Mouse (Mus musculus) testis, adult 2 months (tissue): ENCODE measurements around the gene Nupl1.

Experiments
- CTCF ChIP-seq: fragments of 200-500 bp; IDR thresholded peaks from 2 replicates; pipeline ENCODE4 v1.5.1; 2012; ENCODE audit warnings: low read depth, mild to moderate bottlenecking, inconsistent platforms, low read length, moderate library complexity; ENCODE audit not compliant: control insufficient read depth, insufficient read depth, insufficient replicate concordance
- POLR2A ChIP-seq: fragments of 200-500 bp; IDR thresholded peaks from 2 replicates; pipeline ENCODE4 v1.6.1; 2012; ENCODE audit warnings: low read depth, mild to moderate bottlenecking, inconsistent platforms, low read length, moderate library complexity; ENCODE audit not compliant: control insufficient read depth

DNA sequence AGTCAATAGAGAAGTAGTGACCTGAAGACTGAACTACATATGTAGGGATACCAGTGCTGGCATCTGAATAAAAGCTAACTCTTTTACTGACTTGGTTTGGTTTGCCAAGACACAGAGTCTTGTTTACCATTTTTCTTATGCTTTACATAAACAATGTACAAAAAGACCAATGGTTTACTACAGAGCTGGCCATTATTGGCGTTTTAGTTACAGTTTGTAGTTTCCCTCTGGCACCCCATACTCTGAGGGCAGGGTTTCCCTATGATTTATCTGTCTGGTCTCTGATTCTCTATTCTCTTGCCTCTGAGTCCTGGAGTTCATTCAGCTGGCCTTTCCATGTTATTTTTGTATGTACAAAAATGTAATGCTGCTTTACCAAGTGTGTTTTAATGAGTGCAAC is 44.3 kb upstream of the Nupl1 start:
- TF ChIP-seq POLR2A = no peak
- no peak for TF ChIP-seq CTCF
